Mouse (Mus musculus): ENCODE data around the gene Plekha4. TPM values are rescaled to one million over a fixed set of nuclear protein-coding genes. Genes with fewer than 3 reads are reported as not detected.

Gene Plekha4
- polyA plus RNA-seq, 1 experiment from 2014 or later, result 0.80 TPM

- H3K4me2 ChIP-seq (ENCODE audit: low read length), result no peak overlapping the region
- ATAC-seq (ENCODE audit: insufficient number of reproducible peaks, insufficient read depth, low FRiP score, low read depth), result no peak
- H3K36me3 ChIP-seq (ENCODE audit: control insufficient read depth, insufficient read depth, low read length), result peaks cover 4% of the 10 kb centered on the region; the same call in 1 of the 2 replicates
- 75% methylated on average over 7 of the region's 7 CpGs for WGBS
- H3K4me3 ChIP-seq (ENCODE audit: control insufficient read depth in 1 of 2, insufficient read depth in 1 of 2, low read depth in 1 of 2, low read length in 2 of 2), result no peak overlapping the region
- no peaks in the 10 kb centered on the region for H3K27me3 ChIP-seq (ENCODE audit: control insufficient read depth, insufficient read depth, low read length)
- no peaks in the 10 kb centered on the region for H3K9me3 ChIP-seq (ENCODE audit: control insufficient read depth, low read length)
- no peak overlapping the region for H3K27ac ChIP-seq (replicated peaks in 1 of 2; ENCODE audit: control insufficient read depth in 1 of 2, insufficient read depth in 1 of 2, low read depth in 2 of 2, low read length in 2 of 2)
- H3K9ac ChIP-seq (ENCODE audit: low read length), result no peak overlapping the region
- H3K4me1 ChIP-seq (ENCODE audit: control insufficient read depth in 2 of 2, insufficient read depth in 2 of 2, low read length in 2 of 2), result peaks cover 0 to 3% of the 10 kb centered on the region in 2 experiments; a peak in 1 of 4 replicates
These were observed 65.8 kb downstream of the Plekha4 start for GRCm38 (mm10) chr7:45591880-45592279.

GRCm38 (mm10) chr7:45593118-45593815, 67.1 kb downstream of the Plekha4 start:
- Histone ChIP-seq H3K36me3 (ENCODE audit: control insufficient read depth, insufficient read depth, low read length) (peaks cover under 1% of the 10 kb centered on the region; the same call in 1 of the 2 replicates), H3K9me3 (ENCODE audit: control insufficient read depth, low read length) (no peaks in the 10 kb centered on the region), H3K4me2 (ENCODE audit: low read length) (no peak overlapping the region), H3K4me1 (ENCODE audit: control insufficient read depth in 2 of 2, insufficient read depth in 2 of 2, low read length in 2 of 2) (peaks cover 0 to 3% of the 10 kb centered on the region in 2 experiments; a peak in 1 of 4 replicates), H3K27ac (replicated peaks in 1 of 2; ENCODE audit: control insufficient read depth in 1 of 2, insufficient read depth in 1 of 2, low read depth in 2 of 2, low read length in 2 of 2) (no peak overlapping the region), H3K27me3 (ENCODE audit: control insufficient read depth, insufficient read depth, low read length) (no peaks in the 10 kb centered on the region), H3K9ac (ENCODE audit: low read length) (no peak overlapping the region), H3K4me3 (ENCODE audit: control insufficient read depth in 1 of 2, insufficient read depth in 1 of 2, low read depth in 1 of 2, low read length in 2 of 2) (no peak overlapping the region)
- no peak for ATAC-seq (ENCODE audit: insufficient number of reproducible peaks, insufficient read depth, low FRiP score, low read depth)
- 14% methylated on average over 10 of the region's 10 CpGs for WGBS

- WGBS, result 87% methylated on average over 4 of the region's 4 CpGs
- no peaks in the 10 kb centered on the region for H3K36me3 ChIP-seq (ENCODE audit: control insufficient read depth, insufficient read depth, low read length)
These were observed 69.0 kb downstream of the Plekha4 start for GRCm38 (mm10) chr7:45595176-45595575.

GRCm38 (mm10) chr7:45596107-45596506, 70.0 kb downstream of the Plekha4 start:
- Histone ChIP-seq H3K9ac (ENCODE audit: low read length) (no peak overlapping the region), H3K27me3 (ENCODE audit: control insufficient read depth, insufficient read depth, low read length) (no peaks in the 10 kb centered on the region), H3K27ac (replicated peaks in 1 of 2; ENCODE audit: control insufficient read depth in 1 of 2, insufficient read depth in 1 of 2, low read depth in 2 of 2, low read length in 2 of 2) (no peak overlapping the region), H3K4me3 (ENCODE audit: control insufficient read depth in 1 of 2, insufficient read depth in 1 of 2, low read depth in 1 of 2, low read length in 2 of 2) (no peak overlapping the region), H3K4me2 (ENCODE audit: low read length) (no peak overlapping the region), H3K36me3 (ENCODE audit: control insufficient read depth, insufficient read depth, low read length) (no peaks in the 10 kb centered on the region), H3K9me3 (ENCODE audit: control insufficient read depth, low read length) (no peaks in the 10 kb centered on the region), H3K4me1 (ENCODE audit: control insufficient read depth in 2 of 2, insufficient read depth in 2 of 2, low read length in 2 of 2) (peaks cover 5 to 6% of the 10 kb centered on the region in 2 experiments; a peak in 3 of 4 replicates)
- WGBS, result 60% methylated on average over 1 of the region's 1 CpGs
- ATAC-seq (ENCODE audit: insufficient number of reproducible peaks, insufficient read depth, low FRiP score, low read depth), result no peak

More at GRCm38 (mm10) chr7:45595176-45595575, 69.0 kb downstream of the Plekha4 start:
- no peak overlapping the region for H3K27ac ChIP-seq (replicated peaks in 1 of 2; ENCODE audit: control insufficient read depth in 1 of 2, insufficient read depth in 1 of 2, low read depth in 2 of 2, low read length in 2 of 2)
- no peak overlapping the region for H3K9ac ChIP-seq (ENCODE audit: low read length)
- H3K4me3 ChIP-seq (ENCODE audit: control insufficient read depth in 1 of 2, insufficient read depth in 1 of 2, low read depth in 1 of 2, low read length in 2 of 2), result no peak overlapping the region
- H3K9me3 ChIP-seq (ENCODE audit: control insufficient read depth, low read length), result no peaks in the 10 kb centered on the region
- H3K27me3 ChIP-seq (ENCODE audit: control insufficient read depth, insufficient read depth, low read length), result no peaks in the 10 kb centered on the region
- peaks cover 5 to 6% of the 10 kb centered on the region in 2 experiments; a peak in 3 of 4 replicates for H3K4me1 ChIP-seq (ENCODE audit: control insufficient read depth in 2 of 2, insufficient read depth in 2 of 2, low read length in 2 of 2)
- H3K4me2 ChIP-seq (ENCODE audit: low read length), result no peak overlapping the region
- no peak for ATAC-seq (ENCODE audit: insufficient number of reproducible peaks, insufficient read depth, low FRiP score, low read depth)

- Histone ChIP-seq H3K9ac (ENCODE audit: low read length) (no peak overlapping the region), H3K27me3 (ENCODE audit: control insufficient read depth, insufficient read depth, low read length) (no peaks in the 10 kb centered on the region), H3K4me1 (ENCODE audit: control insufficient read depth in 2 of 2, insufficient read depth in 2 of 2, low read length in 2 of 2) (peaks cover 5 to 6% of the 10 kb centered on the region in 2 experiments; a peak in 3 of 4 replicates), H3K9me3 (ENCODE audit: control insufficient read depth, low read length) (no peaks in the 10 kb centered on the region), H3K4me3 (ENCODE audit: control insufficient read depth in 1 of 2, insufficient read depth in 1 of 2, low read depth in 1 of 2, low read length in 2 of 2) (no peak overlapping the region), H3K4me2 (ENCODE audit: low read length) (no peak overlapping the region), H3K36me3 (ENCODE audit: control insufficient read depth, insufficient read depth, low read length) (no peaks in the 10 kb centered on the region), H3K27ac (replicated peaks in 1 of 2; ENCODE audit: control insufficient read depth in 1 of 2, insufficient read depth in 1 of 2, low read depth in 2 of 2, low read length in 2 of 2) (no peak overlapping the region)
- 82% methylated on average over 5 of the region's 5 CpGs for WGBS
- ATAC-seq (ENCODE audit: insufficient number of reproducible peaks, insufficient read depth, low FRiP score, low read depth), result no peak
These were observed 70.9 kb downstream of the Plekha4 start for GRCm38 (mm10) chr7:45597013-45597412.

- Histone ChIP-seq H3K27ac (replicated peaks in 1 of 2; ENCODE audit: control insufficient read depth in 1 of 2, insufficient read depth in 1 of 2, low read depth in 2 of 2, low read length in 2 of 2) (no peak overlapping the region), H3K27me3 (ENCODE audit: control insufficient read depth, insufficient read depth, low read length) (no peaks in the 10 kb centered on the region), H3K36me3 (ENCODE audit: control insufficient read depth, insufficient read depth, low read length) (no peaks in the 10 kb centered on the region), H3K9ac (ENCODE audit: low read length) (no peak overlapping the region), H3K4me2 (ENCODE audit: low read length) (no peak overlapping the region), H3K4me1 (ENCODE audit: control insufficient read depth in 2 of 2, insufficient read depth in 2 of 2, low read length in 2 of 2) (peaks cover 5 to 6% of the 10 kb centered on the region in 2 experiments; a peak in 3 of 4 replicates), H3K9me3 (ENCODE audit: control insufficient read depth, low read length) (no peaks in the 10 kb centered on the region), H3K4me3 (ENCODE audit: control insufficient read depth in 1 of 2, insufficient read depth in 1 of 2, low read depth in 1 of 2, low read length in 2 of 2) (no peak overlapping the region)
- no peak for ATAC-seq (ENCODE audit: insufficient number of reproducible peaks, insufficient read depth, low FRiP score, low read depth)
- 82% methylated on average over 6 of the region's 6 CpGs for WGBS
These were observed 71.4 kb downstream of the Plekha4 start for GRCm38 (mm10) chr7:45597527-45597926.

- no peak for ATAC-seq (ENCODE audit: insufficient number of reproducible peaks, insufficient read depth, low FRiP score, low read depth)
- Histone ChIP-seq H3K27me3 (ENCODE audit: control insufficient read depth, insufficient read depth, low read length) (no peaks in the 10 kb centered on the region), H3K27ac (replicated peaks in 1 of 2; ENCODE audit: control insufficient read depth in 1 of 2, insufficient read depth in 1 of 2, low read depth in 2 of 2, low read length in 2 of 2) (no peak overlapping the region), H3K4me3 (ENCODE audit: control insufficient read depth in 1 of 2, insufficient read depth in 1 of 2, low read depth in 1 of 2, low read length in 2 of 2) (no peak overlapping the region), H3K4me2 (ENCODE audit: low read length) (peak overlapping the region; percentile 32; the same call in 1 of the 2 replicates), H3K9me3 (ENCODE audit: control insufficient read depth, low read length) (no peaks in the 10 kb centered on the region), H3K4me1 (ENCODE audit: control insufficient read depth in 2 of 2, insufficient read depth in 2 of 2, low read length in 2 of 2) (peaks cover 5 to 6% of the 10 kb centered on the region in 2 experiments; a peak in 3 of 4 replicates), H3K36me3 (ENCODE audit: control insufficient read depth, insufficient read depth, low read length) (no peaks in the 10 kb centered on the region), H3K9ac (ENCODE audit: low read length) (peak overlapping the region; percentile 21; the same call in 1 of the 2 replicates)
- WGBS, result 35% methylated on average over 18 of the region's 18 CpGs
These were observed 73.1 kb downstream of the Plekha4 start for GRCm38 (mm10) chr7:45598960-45599879.

All from heart, embryonic 14.5 days (tissue).